Mouse (Mus musculus) brain, embryonic 14.5 days (tissue): ENCODE data around the gene Polr3gl. TPM values are rescaled to one million over a fixed set of nuclear protein-coding genes. Genes with fewer than 3 reads are reported as not detected.

Experiments used
- DNase-seq: peaks from one replicate; pipeline ENCODE4 v3.0.0-alpha.2; 2011; ENCODE audit warnings: low read depth
- CTCF ChIP-seq: fragments of 200-500 bp; IDR thresholded peaks from 2 replicates; pipeline ENCODE4 v1.5.1; 2012; ENCODE audit warnings: inconsistent platforms, mild to moderate bottlenecking, moderate library complexity, borderline replicate concordance; ENCODE audit not compliant: insufficient read depth, insufficient read length; ENCODE audit errors: extremely low read depth
- POLR2A ChIP-seq: fragments of 200-500 bp; IDR thresholded peaks from 2 replicates; pipeline ENCODE4 v1.6.1; 2012; ENCODE audit warnings: mild to moderate bottlenecking, inconsistent platforms, borderline replicate concordance; ENCODE audit not compliant: poor library complexity, insufficient read depth, insufficient read length, severe bottlenecking; ENCODE audit errors: extremely low read depth
- polyA plus RNA-seq: library from polyadenylated mRNA; depleted of rRNA; stranded (reverse); fragments of >200 nt; gene quantifications from 2 replicates; pipeline ENCODE4 v1.2.3, GENCODE M21; 2012

Gene Polr3gl
- polyA plus RNA-seq, 1 experiment = 39.1 TPM

DNA sequence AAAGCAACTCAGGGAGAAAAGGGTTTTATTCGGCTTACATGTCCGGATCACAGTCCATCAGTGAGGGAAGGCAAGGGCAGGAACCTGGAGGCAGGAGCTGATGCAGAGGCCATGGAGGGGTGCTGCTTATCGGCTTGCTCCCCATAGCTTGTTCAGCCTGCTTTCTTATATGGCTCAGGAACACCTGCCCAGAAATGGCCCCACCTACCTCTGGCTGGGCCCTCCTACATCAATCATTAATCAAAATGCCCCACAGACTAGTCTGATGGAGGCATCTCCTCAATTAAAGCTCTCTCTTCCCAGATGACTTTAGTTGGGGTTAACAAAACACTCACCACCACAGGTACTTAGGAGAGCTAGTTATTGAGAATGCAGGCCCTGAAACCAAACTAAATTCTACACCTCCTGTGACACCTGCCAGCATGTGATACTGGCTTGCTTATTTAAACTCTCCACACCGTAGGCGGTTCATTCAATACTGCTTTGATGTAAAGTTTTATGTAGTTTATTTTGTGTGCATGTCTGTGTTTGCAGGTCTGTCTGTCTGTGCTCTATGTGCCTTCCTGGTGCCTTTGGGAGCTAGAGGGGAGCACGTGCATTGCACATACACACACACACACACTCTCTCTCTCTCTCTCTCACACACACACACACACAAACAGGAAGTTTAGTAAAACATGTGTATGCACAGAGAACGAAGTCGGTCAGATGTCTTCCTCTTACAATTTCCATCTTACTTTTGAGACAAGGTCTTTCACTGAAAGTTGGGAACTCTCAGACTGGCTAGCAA lies 27.1 kb downstream of the Polr3gl start:
- TF ChIP-seq CTCF = no peak
- DNase-seq = no peak

DNA sequence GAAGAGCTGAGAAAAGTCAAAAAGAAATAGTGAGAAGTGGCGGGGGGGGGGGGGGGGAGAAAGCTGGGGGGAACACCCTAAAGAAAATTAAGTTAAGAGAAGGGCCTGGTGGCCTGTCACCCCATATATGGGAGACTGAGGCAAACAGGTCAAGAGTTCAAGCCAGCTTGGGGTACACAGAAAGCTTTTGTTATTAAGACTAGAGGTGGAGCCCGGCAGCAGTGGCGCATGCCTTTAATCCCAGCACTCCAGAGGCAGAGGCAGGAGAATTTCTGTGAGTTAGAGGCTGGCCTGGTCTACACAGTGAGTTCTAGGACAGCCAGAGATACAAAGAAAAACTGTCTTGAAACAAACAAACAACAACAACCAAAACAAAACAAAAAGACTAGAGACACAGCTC lies 28.9 kb downstream of the Polr3gl start:
- TF ChIP-seq CTCF (no peak), POLR2A (no peak)
- no peak for DNase-seq

DNA sequence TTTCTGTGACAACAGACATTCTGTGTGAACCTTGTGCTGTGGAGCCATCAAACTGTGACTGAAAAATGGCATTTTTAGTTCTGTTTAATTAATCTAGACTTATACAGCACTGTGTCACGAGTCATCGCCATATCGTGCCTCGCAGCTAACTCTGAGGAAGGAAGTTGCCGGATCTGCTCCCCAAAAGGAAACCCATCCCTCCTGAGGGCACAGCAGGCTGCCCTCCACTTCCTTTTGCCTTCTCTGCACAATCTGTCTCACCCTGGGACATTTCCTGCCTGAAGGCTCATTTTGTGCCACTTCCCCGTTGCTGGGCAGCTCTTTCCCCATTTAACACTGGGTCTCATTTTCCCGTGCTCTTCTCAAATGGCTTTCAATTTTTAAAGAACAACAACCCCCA lies 29.3 kb downstream of the Polr3gl start:
- TF ChIP-seq POLR2A (no peak), CTCF (no peak)
- DNase-seq = no peak

DNA sequence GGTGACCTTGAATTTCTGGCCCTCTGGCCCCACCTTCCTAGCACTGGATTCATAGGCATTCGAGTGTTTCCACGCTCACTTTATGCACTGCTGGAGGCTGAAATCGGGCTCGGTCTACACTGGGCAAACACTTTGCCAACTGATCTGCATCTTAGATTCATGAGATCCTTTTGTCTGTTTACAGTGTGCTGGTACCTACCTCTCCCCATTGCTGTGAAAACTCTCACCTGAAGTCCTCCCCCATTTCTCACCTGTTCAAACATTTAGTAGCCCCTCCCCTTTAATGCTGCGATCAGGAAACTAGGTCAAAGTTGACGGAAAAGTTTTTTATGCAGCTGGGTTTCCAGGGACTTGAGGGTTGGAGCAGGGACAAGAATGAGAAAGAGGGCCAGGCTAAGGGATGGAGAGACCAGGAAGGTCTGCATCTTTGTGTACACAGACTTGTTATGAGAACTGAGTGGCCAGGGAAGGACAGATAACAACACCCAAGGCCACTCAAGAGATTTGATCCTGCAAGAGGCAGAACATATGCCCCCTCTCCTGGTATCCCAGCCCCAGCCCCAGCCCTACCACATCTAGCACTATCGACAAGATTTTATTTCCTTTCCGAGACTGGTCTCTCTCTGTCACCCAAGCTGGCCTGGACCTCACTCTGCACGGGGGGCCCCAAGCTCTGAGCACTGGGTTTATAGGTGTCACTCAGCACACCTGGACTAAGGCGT lies 29.9 kb downstream of the Polr3gl start:
- DNase-seq = no peak
- TF ChIP-seq CTCF (no peak), POLR2A (no peak)

DNA sequence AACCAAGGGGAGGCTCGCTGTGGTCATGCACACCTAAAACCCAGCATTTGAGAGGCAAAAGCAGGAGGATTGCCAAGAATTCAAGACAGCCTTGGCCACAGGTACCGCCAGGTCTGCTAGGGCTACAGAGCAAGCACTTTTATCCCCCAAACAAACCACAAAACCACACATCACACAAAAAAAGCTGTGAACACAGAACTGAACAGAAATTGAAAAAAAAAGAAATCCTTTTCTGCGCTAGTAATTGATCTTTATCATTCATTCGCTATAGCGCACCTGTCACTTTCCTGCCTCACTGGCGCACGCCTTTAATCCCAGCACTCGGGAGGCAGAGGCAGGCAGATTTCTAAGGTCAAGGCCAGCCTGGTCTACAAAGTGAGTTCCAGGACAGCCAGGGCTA lies 30.7 kb downstream of the Polr3gl start:
- no peak for DNase-seq
- TF ChIP-seq CTCF = no peak
- no peak for TF ChIP-seq POLR2A

DNA sequence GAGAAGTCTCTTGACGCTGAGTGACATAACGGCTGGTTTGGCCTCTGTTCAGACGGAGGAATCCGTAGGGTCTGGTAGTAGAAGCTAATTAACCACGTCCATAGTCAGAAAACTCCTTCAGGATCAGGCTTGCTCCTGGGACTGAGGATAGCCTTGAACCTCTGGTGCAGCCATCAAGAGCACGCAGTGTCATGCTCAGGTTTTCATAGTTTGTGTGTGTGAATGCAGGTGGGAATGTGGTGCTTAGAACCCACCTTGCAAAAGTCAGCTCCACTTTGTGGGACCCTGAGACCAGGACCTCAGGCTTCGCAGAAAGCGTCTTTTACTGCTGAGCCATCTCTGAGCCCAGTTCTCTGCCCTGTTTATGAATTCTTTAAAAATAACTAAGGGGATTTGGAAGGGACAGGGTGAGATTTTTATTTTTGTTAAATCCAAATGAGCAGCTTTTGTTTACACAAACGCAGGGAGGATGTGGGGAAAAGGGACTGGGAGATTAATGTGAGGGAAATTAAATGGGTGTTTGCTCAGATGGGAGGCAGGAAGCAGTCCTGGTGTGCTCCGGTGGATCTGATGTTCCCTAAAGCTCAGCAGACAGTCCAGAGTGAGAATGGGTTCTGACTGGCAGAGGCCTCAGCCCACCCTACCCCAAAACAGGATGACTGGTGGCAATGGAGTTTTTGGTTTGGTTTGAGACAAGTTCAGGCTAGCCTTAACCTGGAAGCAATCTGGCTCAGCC lies 31.9 kb downstream of the Polr3gl start:
- no peak for TF ChIP-seq CTCF
- no peak for TF ChIP-seq POLR2A
- DNase-seq = no peak

DNA sequence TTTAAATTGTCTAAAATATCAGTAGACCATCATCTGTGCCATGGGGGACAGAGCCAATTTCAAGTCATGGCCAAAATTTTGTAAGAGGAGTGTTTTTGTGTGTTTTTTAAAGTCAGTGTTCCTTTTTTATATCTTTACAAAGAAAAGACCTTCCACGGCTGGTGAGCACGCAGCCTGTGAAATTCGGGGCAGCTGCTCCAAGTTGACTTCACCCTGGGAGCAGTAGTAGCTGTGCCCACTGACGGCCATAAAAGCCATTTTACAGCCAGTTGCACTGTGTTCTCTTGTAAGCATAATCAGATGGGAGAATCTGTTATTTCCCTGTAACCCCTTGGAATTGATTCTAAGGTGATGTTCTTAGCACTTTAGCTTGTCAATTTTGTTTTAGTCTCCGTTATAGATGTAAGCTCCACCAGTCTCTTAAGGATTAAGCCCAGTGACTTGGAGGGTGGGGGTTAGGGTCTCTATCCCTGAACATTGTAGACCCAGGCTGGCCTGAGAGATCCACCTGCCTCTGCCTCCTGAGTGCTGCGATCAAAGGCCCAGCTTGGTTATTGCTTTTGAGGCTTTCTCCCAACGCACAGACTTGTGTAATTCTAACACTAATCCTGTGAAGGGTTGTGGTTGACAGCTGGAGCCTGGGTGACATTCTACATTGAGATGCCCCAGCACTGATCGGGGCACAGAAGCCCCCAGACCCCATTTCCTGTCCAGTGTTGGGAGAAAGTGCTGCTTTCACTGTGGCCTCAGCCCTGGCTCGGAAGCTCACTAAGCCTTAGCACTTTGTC lies 32.9 kb downstream of the Polr3gl start:
- TF ChIP-seq CTCF = no peak
- no peak for TF ChIP-seq POLR2A
- DNase-seq = no peak

DNA sequence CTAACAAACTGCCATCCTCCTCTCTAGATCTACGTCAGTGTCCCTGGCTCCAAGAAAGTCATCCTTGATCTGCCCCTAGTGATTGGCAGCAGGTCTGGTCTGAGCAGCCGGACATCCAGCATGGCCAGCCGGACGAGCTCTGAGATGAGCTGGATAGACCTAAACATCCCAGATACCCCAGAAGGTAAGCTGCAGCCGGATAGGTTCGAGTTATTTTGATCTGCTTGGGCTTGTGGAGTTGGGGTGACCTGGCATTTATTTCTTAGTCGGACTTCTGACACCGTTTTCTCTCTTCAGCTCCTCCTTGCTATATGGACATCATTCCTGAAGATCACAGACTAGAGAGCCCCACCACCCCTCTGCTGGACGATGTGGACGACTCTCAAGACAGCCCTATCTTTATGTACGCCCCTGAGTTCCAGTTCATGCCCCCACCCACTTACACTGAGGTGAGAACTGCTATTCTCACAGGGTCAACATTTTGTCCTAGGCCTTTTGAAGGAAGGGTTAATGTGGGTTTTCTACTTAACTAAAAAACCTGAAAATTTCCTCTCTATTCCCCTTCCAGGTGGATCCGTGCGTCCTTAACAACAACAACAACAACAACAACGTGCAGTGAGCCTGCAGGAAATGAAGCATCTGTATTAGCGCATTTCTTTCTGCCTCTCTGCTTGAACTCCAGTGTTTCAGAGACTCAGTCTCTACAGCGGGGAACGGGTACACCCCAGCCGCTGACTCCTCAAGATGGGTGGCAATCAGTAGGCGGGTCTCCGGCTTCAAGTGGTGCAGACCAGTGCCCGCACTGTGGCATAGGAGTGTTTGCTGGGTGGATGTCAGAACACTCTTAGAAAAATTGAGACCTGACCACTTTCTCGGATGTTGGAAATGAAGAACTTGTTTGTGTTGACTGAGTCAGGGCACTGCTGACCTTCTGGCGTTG lies 33.8 kb downstream of the Polr3gl start:
- DNase-seq = no peak
- TF ChIP-seq CTCF (no peak), POLR2A (no peak)

DNA sequence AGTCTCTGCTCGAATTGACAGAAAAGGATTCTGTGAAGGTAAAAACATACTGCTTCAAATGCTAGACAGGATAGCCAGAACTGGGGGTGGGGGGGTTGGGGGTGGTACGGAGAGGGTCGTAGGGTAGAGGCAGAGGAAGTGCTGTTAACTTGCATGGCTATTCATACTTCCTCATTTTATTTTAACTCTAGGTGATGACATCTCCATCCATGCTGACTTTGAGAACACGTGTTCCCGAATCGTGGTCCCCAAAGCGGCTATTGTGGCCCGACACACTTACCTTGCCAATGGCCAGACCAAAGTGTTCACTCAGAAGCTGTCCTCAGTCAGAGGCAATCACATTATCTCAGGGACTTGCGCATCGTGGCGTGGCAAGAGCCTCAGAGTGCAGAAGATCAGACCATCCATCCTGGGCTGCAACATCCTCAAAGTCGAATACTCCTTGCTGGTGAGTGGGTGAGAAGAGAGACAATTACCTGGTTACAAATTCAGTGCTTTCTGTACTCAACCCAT lies 34.5 kb downstream of the Polr3gl start:
- no peak for DNase-seq
- TF ChIP-seq POLR2A = no peak
- no peak for TF ChIP-seq CTCF

DNA sequence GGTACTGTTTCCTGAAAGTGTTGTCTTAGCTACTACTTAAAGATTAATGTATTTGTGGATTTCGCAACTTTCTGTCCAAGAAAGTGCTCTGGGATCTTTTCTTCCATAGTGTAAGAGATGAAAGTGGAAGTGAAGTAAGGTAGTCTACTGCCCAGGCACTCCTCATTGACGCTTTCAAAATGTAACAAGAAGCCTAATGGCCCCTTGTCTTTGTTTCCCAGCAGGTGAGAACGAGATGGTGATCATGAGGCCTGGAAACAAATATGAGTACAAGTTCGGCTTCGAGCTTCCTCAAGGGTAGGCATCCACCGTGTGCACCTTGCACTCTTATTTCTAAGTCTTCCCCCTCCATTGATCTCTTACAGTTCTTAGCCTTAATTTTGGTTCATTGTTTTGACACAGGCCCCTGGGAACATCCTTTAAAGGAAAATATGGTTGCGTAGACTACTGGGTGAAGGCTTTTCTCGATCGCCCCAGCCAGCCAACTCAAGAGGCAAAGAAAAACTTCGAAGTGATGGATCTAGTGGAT lies 35.2 kb downstream of the Polr3gl start:
- DNase-seq = no peak

More for the DNA sequence above, 35.2 kb downstream of the Polr3gl start:
- TF ChIP-seq POLR2A = no peak
- no peak for TF ChIP-seq CTCF
